Mouse (Mus musculus) cerebellum, postnatal 10 days (tissue): ENCODE measurements around the gene Mesd.

Source experiments
- DNase-seq, 2 experiments: peaks; one replicate each; pipeline ENCODE4 v3.0.0; 2021; ENCODE audit warnings: mixed read lengths in 2 of 2

Mesd gene

DNA sequence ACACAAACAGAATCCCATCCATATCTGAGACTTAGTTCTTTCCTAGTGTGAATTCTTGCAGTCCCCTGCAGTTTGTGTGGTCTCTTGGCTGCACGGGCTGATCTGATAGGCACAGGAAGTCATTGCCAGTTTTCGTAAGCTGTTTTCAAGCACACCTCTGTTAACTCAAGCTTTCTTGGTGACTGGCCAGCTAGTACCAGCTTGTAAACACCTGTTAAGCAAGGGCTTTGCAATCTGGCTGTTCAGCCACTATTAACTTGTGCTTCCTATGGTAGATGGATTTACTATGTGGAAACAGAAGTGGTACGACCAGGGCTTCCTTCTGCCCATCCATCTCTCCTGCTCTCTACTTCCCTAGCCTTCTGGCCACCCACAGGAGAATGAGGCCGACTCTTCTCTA lies 36.0 kb downstream of the Mesd start:
- DNase-seq = peak in 1 of 2 experiments; percentile 30

DNA sequence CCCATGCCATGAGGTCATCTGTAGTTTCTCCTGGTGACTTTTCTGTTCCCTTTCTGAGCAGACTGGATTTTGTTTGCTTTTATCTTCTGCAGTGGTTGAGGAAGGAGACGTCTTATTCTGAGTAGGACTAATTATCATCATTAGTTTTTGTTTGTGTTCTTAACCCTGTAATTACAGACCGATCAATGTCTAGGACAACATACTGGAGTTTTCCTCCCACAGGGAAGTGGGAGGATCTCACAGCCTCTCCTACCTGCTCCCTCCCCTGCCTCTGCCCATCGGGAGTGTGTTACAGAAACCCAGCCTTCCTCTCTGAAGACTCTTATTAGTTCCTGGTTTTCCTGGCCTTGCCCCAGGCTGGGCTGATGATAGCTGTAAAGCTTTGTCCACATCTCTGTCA lies 37.4 kb downstream of the Mesd start:
- no peak for DNase-seq

DNA sequence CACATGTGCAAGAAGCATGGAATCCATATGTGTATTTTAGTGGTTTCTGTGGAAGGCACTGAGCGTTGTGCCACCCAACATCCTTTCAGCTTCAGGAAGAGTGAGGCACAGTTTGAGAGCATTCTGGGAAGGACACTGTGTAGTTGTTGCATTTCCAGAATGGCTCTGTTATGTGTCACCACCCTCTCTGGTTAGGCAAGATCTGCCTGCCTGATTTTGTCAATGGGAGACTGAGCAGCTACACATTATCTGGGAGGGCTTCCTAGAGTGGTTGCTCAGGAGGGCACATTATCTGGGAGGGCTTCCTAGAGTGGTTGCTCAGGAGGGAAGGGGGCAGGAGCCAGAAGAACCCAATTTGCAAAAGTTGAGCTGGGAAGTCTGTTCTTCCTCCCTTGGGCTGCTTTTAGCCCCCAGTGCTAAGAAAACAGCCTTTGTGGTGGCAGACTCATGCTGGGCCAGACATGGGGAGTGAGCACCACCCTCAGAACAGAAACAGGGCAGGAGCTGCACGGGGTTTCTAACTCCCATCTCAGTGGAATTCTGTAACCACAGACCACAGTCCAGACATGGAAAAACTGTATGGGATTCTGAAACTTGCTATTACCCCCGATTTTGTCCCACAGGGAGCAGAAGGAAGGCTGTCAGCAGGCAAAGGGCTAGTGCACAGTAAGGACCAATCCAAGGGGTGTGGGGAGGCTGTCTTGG lies 54.9 kb downstream of the Mesd start:
- no peak for DNase-seq

DNA sequence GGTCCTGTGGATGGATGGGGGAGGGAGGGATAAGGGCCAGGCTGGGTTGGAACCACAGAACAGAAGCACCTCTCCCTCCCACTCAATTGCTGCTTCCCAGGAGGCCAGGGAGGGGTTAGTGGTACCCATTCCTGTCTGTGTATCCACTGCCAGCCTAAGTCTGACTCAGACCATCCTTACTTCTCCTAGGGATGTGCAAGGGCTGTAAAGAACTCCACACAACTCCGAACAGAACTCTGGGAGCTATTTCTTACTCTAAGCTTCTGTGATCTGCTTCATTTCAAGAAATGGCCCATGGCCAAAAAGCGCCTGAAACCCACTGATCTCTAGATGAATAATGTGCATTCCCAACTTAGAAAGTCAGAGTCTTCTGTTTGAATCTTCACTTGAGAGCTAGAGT lies 55.9 kb downstream of the Mesd start:
- no peak for DNase-seq

DNA sequence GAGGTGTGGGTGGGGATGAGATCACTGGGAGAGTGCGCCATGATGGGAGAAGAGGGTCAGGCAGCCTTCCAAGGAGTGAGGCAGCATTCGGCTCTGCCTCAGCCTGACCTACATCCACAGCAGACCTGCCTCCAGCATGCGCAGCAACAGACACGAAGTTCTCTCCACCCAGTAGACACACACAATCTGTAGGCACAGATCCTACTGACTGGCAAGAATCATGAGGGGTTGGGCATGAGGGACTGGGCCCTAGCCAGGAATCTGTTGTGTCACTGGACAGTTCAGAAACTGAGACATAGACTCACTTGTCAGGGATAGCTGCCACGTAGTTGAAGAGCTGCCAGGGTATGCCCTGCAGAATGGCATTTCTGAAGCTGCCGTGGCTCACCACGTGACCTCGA lies 57.4 kb downstream of the Mesd start:
- DNase-seq = peak; percentile 69 to 71

DNA sequence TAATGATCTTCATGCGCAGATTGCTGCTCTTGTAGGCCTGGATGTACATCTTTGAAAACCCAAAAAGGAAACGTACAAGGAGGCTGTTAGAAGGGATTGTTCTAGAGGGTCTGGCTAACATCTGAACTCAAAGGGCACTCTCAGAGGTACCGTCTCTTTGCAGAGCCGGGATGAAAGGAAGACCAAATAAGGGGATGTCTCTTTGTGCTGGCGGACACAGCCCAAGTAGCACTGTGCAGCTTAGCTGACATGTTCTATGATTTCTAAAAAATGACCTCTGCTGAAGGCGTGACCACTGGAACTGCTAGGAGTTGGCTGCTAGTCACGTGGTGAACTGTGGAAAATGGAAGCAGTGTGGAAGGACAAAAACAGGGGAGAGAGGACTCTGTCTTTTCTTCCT lies 64.5 kb downstream of the Mesd start:
- DNase-seq = no peak

DNA sequence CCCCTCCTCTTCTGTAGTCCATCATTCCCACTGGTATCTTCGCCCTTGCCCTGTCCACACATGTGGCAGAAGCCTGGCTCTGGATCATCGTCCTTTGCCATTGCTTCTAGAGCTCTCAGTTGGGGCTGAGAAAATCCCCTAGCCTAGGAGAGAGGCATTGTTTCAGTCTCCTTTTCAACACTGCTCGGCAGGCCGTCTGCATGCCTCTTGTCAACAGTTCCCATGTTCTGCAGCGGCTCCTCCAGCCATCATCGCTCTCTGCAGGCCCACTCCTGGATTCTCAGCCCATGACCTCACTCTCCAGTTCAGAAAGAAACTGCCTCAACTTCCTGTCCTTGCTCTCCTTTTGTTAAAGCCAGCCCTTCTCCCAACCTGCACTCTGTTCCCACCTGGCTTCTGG lies 65.4 kb downstream of the Mesd start:
- DNase-seq = no peak
